Mouse (Mus musculus) embryonic facial prominence, embryonic 13.5 days (tissue): ENCODE data around the gene Rps11. TPM values are rescaled to one million over a fixed set of nuclear protein-coding genes. Genes with fewer than 3 reads are reported as not detected.
A peak's percentile ranks its signal among the peaks of the same experiment; 100 is the strongest.
"Not testable (repeated sequence)": the region's sequence is repeated elsewhere in the genome, so short reads cannot be mapped to it uniquely, and the experiment has no call there.

Experiments
- ATAC-seq: fragments of 200-750 bp; cut with Nextera tagmentation; 2 replicates; pipeline ENCODE4 v1.8.0; 2017; ENCODE audit warnings: low read depth; ENCODE audit not compliant: insufficient number of reproducible peaks, insufficient read depth, low FRiP score, low TSS enrichment
- H3K27ac ChIP-seq: fragments of 300-500 bp; sonication (generic); 2 replicates; pipeline ENCODE4 v1.5.1; 2015; ENCODE audit warnings: moderate library complexity, mild to moderate bottlenecking, inconsistent platforms
- H3K27me3 ChIP-seq: fragments of 300-500 bp; sonication (generic); 2 replicates; pipeline ENCODE4 v1.6.1; 2015; ENCODE audit warnings: mild to moderate bottlenecking, inconsistent platforms
- H3K36me3 ChIP-seq: fragments of 300-500 bp; sonication (generic); 2 replicates; pipeline ENCODE4 v1.6.1; 2015; ENCODE audit warnings: mild to moderate bottlenecking, inconsistent platforms
- H3K4me1 ChIP-seq: fragments of 300-500 bp; sonication (generic); 2 replicates; pipeline ENCODE4 v1.6.1; 2015; ENCODE audit warnings: inconsistent platforms
- H3K4me2 ChIP-seq: fragments of 300-500 bp; sonication (generic); 2 replicates; pipeline ENCODE4 v1.6.1; 2015; ENCODE audit warnings: moderate library complexity, mild to moderate bottlenecking, inconsistent platforms
- H3K4me3 ChIP-seq: fragments of 300-500 bp; sonication (generic); 2 replicates; pipeline ENCODE4 v1.5.1; 2015; ENCODE audit warnings: mild to moderate bottlenecking, inconsistent platforms
- H3K9ac ChIP-seq: fragments of 300-500 bp; sonication (generic); 2 replicates; pipeline ENCODE4 v1.6.1; 2015; ENCODE audit warnings: mild to moderate bottlenecking, inconsistent platforms
- H3K9me3 ChIP-seq: fragments of 300-500 bp; sonication (generic); 2 replicates; pipeline ENCODE4 v1.6.1; 2016; ENCODE audit warnings: inconsistent platforms
- WGBS: fragments of 180-500 bp; shearing (Covaris S2); methylation state at CpG from one replicate; pipeline ENCODE4 v1.1.7; 2015; ENCODE audit warnings: mixed read lengths; 5-methylcytosine and 5-hydroxymethylcytosine counted together
- polyA plus RNA-seq: library from polyadenylated mRNA; unstranded; fragments of >200 nt; fragmentation: Nextera tagmentation; extraction: Ambion mirVana; gene quantifications from 2 replicates; pipeline ENCODE4 v1.2.1, GENCODE M21; 2015

Gene Rps11
- polyA plus RNA-seq, 1 experiment from 2014 or later = 1,760 TPM

DNA sequence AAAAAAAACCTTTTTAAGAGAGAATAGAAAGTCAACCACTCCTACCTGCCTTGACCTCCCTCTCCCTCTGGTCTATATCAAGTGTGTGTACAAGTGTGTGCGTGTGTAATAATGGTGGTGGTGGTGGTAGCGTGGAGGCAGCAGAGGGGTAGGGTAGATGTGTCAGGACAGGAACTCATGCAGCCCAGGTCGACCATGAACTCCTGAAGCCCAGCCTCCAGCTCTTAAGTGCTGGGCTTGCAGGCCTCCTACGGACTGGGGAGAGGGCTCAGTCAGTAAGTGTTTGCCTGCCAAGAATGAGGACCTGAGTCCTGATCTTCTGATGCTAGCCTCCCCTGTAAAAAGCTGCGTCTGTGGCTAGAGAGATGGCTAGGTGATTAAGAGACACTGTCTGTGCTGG is 19.3 kb downstream of the Rps11 start:
- H3K27me3 ChIP-seq = no peaks in the 10 kb centered on the region
- no peak overlapping the region for H3K4me2 ChIP-seq
- WGBS = 83% methylated on average over 5 of the region's 5 CpGs
- no peak overlapping the region for H3K4me3 ChIP-seq
- no peak for ATAC-seq
- peaks cover 36% of the 10 kb centered on the region for H3K4me1 ChIP-seq
- H3K9me3 ChIP-seq = no peaks in the 10 kb centered on the region
- H3K9ac ChIP-seq = no peak overlapping the region
- no peaks in the 10 kb centered on the region; the same call in 1 of the 2 replicates for H3K36me3 ChIP-seq
- H3K27ac ChIP-seq = no peak overlapping the region

DNA sequence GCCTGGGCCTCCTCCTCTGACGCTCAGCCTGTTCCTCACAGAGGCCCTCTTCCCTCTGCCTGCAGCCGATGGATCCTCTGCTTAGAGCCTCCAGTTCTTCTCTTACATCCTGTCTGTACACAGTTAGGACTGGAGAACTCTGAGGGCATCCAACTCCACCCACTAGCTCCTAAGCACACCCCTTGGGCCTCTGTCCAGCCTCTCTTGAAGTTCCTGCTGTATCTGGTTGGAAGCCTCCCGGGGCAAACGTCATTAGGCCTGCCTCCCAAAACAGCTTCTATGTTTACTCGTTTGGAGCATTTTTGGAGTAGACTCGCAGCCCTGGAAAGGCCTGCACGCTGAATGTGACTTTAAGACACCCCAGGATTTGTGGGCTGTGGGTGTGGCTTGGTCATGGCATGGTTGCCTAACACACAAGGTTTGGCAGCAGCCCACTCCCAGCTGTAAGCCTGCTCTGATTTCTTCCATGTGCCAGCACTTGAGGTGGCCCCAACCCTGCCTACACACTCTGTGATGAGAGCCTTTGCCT is 20.5 kb downstream of the Rps11 start, which contains the start of gene Fcgrt:
TSS of gene Fcgrt (minus strand) at position 200 of the 529 bp plus-strand sequence.
- 37% methylated on average over 7 of the region's 7 CpGs for WGBS
- peak; percentile 88 for ATAC-seq
- H3K36me3 ChIP-seq = peaks cover 4% of the 10 kb centered on the region
- peak within 1 kb of the TSS; percentile 40 for H3K4me3 ChIP-seq
- H3K27ac ChIP-seq = peak within 1 kb of the TSS; percentile 94
- H3K27me3 ChIP-seq = no peaks in the 10 kb centered on the region
- H3K4me2 ChIP-seq = peak within 1 kb of the TSS; percentile 61
- H3K9me3 ChIP-seq = no peaks in the 10 kb centered on the region
- peak within 1 kb of the TSS; percentile 70 for H3K9ac ChIP-seq
- peaks cover 36% of the 10 kb centered on the region for H3K4me1 ChIP-seq

DNA sequence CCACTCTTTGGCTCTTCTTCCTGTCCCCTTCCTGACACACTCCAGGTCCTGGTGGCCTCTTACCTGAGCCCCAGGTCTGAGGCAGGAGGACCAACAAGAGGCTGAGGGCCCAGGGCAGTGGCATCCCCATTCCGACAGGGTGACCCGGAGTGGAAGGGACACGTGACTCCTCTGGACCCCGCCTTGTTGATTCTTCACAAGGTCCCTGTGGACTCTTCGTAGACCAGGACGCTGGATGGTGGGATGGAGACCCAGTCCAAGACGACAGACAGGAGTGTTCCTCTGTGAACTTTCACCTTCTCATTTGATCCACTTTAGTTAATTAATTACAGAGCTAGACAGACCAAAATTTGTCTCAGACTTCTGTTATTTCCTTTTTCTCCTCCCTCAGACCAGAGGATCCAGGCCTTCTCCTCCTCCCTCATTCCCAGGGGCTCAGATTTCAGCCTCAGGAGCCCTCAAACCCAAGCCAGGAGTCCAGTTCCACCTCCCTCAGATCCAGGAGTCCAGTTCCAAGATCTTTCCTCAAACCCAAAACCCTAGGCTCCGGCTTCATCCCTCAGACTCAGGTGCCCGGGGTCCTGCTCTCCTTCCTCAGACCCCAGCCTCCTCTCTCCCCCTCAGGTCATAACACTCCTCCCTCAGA is 21.2 kb downstream of the Rps11 start:
- Histone ChIP-seq H3K36me3 (peaks cover 6% of the 10 kb centered on the region), H3K4me2 (peak overlapping the region; percentile 61)

DNA sequence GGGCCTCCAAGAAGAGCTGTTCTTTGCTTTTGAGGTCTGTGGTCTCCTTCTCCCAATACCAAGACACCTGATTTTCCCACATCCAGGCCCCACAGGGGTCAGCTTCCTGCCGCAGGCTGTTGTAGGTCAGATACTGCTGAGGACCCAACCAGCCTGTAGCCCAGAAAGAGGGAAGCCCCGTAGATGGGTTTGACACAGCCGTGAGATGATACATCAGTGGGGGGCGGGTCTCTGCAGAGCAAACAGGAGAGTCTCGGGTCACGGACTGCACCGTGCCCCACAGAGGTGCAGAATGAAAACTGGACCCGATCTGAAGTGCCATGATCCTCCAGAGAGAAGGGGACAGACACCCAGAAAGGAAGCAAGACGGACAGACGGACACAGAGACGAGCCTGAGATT is 21.8 kb downstream of the Rps11 start:
- no peak overlapping the region; the same call in 1 of the 2 replicates for H3K9ac ChIP-seq
- 91% methylated on average over 11 of the region's 11 CpGs for WGBS
- H3K4me2 ChIP-seq = peak overlapping the region; percentile 61
- peak overlapping the region; percentile 94; the same call in 1 of the 2 replicates for H3K27ac ChIP-seq
- peak overlapping the region; percentile 40 for H3K4me3 ChIP-seq
- ATAC-seq = no peak
- no peaks in the 10 kb centered on the region for H3K9me3 ChIP-seq
- peaks cover 8% of the 10 kb centered on the region for H3K36me3 ChIP-seq
- peaks cover 36% of the 10 kb centered on the region for H3K4me1 ChIP-seq
- H3K27me3 ChIP-seq = no peaks in the 10 kb centered on the region

More for the DNA sequence above, 21.2 kb downstream of the Rps11 start:
- Histone ChIP-seq H3K9me3 (no peaks in the 10 kb centered on the region), H3K27ac (peak overlapping the region; percentile 94), H3K9ac (peak overlapping the region; percentile 70), H3K4me1 (peaks cover 36% of the 10 kb centered on the region), H3K4me3 (peak overlapping the region; percentile 40), H3K27me3 (no peaks in the 10 kb centered on the region)
- WGBS = 49% methylated on average over 9 of the region's 9 CpGs
- ATAC-seq = no peak

DNA sequence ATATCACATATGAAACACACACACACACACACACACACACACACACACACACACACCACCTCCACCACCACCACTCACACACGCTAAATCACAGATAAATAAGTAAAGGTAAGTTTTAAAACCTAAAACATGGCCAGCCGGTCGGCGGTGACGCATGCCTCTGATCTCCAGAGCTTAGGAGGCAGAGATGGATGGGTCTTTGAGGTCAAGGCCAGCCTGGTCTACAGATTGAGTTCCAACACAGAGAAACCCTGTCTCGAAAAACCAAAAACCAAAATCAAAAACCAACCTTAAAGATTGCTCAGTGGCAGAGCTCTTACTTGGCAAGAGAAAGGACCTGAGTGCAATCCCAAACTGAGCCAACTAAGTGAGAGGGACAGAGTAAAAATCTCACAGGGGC is 24.2 kb downstream of the Rps11 start:
- H3K4me1 ChIP-seq = peaks cover 29% of the 10 kb centered on the region
- H3K36me3 ChIP-seq = peaks cover 21% of the 10 kb centered on the region
- no peak overlapping the region for H3K9ac ChIP-seq
- no peak overlapping the region for H3K4me3 ChIP-seq
- H3K27me3 ChIP-seq = no peaks in the 10 kb centered on the region
- no peak overlapping the region for H3K27ac ChIP-seq
- WGBS = 94% methylated on average over 6 of the region's 6 CpGs
- no peaks in the 10 kb centered on the region for H3K9me3 ChIP-seq
- ATAC-seq = no peak
- H3K4me2 ChIP-seq = no peak overlapping the region

DNA sequence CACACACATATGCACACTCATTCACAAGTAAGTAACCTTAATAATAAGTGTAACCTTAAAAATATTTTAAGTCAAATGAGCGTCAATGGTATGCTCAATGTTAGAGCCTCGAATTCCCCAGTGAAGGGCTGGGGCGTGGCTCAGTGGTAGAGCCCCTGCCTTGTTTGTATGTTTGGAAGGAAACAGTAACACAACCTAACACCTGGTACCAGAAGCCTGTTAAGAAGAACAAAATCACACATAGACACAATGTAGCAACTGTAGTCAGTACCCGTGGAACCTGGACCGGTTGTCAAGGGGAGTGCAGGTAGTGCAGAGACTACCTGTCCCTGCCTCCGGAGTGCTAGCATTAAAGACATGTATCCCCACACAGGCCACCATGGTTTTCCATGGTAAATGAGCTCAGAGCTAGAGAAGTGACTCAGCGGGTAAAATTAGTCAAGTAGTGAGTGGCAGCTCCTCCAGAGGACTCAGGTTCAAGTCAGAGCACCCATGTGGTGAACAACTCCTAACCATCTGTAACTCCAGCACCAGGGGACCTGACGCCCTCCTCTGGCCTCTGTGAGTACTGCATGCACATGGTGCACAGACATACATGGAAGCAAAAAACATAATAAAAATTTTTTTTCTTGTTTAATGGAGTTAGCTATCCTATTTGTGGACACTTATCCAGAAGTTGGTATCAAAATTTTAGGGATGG is 25.5 kb downstream of the Rps11 start:
- no peak overlapping the region for H3K4me3 ChIP-seq
- no peaks in the 10 kb centered on the region for H3K27me3 ChIP-seq
- 87% methylated on average over 8 of the region's 8 CpGs for WGBS
- no peak for ATAC-seq
- peaks cover 32% of the 10 kb centered on the region for H3K4me1 ChIP-seq
- H3K36me3 ChIP-seq = peaks cover 23% of the 10 kb centered on the region
- no peaks in the 10 kb centered on the region for H3K9me3 ChIP-seq
- H3K9ac ChIP-seq = no peak overlapping the region
- H3K27ac ChIP-seq = no peak overlapping the region
- no peak overlapping the region for H3K4me2 ChIP-seq

DNA sequence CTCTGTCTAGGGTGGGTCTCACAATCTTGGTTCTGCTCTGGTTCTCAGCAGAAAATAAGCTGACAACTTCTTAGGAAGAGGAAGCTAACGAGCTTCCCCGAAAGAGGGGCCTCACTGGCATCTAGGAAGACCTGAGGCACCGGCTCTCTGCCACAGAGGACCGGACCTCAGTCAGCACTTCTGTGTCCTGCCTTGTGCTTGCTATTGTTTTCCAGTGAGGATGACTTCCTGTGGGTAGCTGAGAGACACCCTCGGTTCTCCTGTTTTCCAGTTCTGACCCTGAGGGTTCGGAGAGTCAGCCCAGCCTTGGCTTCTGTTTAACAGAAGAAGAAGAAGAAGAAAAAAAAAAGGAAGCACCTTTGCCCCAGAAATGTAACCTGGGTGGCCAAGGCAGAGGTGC is 26.8 kb downstream of the Rps11 start:
- 51% methylated on average over 6 of the region's 6 CpGs for WGBS
- peaks cover 23% of the 10 kb centered on the region for H3K36me3 ChIP-seq
- H3K27ac ChIP-seq = 0 out of 2 replicates have a peak overlapping the region, but pooled peaks have one; percentile 1

DNA sequence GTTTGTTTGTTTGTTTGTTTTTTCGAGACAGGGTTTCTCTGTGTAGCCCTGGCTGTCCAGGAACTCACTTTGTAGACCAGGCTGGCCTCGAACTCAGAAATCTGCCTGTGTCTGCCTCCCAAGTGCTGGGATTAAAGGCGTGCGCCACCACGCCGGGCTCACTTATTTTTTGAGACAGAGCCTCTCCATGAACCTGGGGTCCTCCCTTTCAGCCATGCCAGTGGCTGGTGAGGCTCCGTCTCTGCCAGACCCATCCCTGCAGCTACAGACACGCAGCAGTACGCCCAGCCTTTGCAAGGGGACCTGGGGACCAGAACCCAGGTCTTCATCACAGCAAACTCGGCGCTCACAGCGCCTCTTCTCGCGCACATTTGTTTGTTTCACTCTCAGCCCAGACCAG is 28.3 kb downstream of the Rps11 start:
- not testable (repeated sequence) for H3K9me3 ChIP-seq, H3K4me2 ChIP-seq, ATAC-seq, H3K27me3 ChIP-seq, H3K27ac ChIP-seq, H3K9ac ChIP-seq, H3K4me3 ChIP-seq
- peaks cover 23% of the 10 kb centered on the region for H3K36me3 ChIP-seq
- 95% methylated on average over 14 of the region's 14 CpGs for WGBS
- H3K4me1 ChIP-seq = peaks cover 24% of the 10 kb centered on the region

More for the DNA sequence above, 26.8 kb downstream of the Rps11 start:
- Histone ChIP-seq H3K4me2 (no peak overlapping the region), H3K4me3 (no peak overlapping the region), H3K4me1 (peaks cover 28% of the 10 kb centered on the region), H3K27me3 (no peaks in the 10 kb centered on the region), H3K9ac (no peak overlapping the region), H3K9me3 (no peaks in the 10 kb centered on the region)
- ATAC-seq = no peak

DNA sequence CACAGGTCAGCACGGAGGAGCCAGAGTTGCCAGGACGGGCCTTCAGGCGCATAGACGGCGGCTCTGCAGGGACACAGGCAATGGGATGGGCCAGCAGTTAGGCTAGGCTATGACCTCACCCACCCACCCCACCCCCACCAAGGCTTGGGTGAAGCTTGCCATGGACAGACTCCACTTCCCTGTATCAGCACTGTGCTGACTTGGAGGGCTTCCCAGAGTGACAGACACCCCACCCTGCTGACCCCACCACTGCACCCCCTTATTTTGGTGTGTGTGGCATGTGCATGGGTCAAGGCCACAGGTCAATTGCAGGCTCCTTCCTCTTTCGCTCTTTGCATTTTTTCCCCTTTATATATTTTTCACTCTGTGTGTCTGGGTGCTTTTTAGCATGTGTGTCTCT is 28.9 kb downstream of the Rps11 start:
- no peak overlapping the region for H3K9ac ChIP-seq
- peaks cover 26% of the 10 kb centered on the region for H3K36me3 ChIP-seq
- WGBS = 78% methylated on average over 6 of the region's 6 CpGs
- no peaks in the 10 kb centered on the region for H3K9me3 ChIP-seq
- H3K4me3 ChIP-seq = no peak overlapping the region
- no peak for ATAC-seq
- no peaks in the 10 kb centered on the region for H3K27me3 ChIP-seq
- peaks cover 30% of the 10 kb centered on the region for H3K4me1 ChIP-seq
- H3K4me2 ChIP-seq = no peak overlapping the region
- H3K27ac ChIP-seq = no peak overlapping the region

DNA sequence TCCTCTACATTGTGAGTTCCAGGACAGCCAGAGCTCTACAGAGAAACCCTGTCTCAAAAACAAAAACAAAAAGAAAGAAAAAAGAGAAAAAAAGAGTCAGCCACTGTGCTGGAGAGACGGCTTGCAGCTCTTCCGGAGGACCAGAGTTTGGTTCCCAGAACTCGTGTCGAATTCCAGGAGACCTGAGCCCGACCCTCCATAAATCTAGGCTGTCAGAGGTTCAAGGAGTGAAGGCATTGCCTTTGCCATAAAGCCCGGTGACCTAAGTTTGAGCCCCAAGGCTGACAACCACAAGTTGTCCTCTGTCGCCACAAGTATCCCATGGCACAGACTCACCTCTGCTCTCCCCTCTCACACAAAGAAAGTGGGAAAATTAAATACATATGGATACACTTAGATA is 30.1 kb downstream of the Rps11 start:
- H3K27me3 ChIP-seq = no peaks in the 10 kb centered on the region
- peak overlapping the region; percentile 24; the same call in 1 of the 2 replicates for H3K4me2 ChIP-seq
- no peaks in the 10 kb centered on the region for H3K9me3 ChIP-seq
- peaks cover 28% of the 10 kb centered on the region for H3K36me3 ChIP-seq
- peaks cover 33% of the 10 kb centered on the region for H3K4me1 ChIP-seq
- no peak overlapping the region for H3K4me3 ChIP-seq
- H3K9ac ChIP-seq = no peak overlapping the region
- H3K27ac ChIP-seq = peak overlapping the region; percentile 89
- ATAC-seq = no peak
- WGBS = 24% methylated on average over 7 of the region's 7 CpGs

DNA sequence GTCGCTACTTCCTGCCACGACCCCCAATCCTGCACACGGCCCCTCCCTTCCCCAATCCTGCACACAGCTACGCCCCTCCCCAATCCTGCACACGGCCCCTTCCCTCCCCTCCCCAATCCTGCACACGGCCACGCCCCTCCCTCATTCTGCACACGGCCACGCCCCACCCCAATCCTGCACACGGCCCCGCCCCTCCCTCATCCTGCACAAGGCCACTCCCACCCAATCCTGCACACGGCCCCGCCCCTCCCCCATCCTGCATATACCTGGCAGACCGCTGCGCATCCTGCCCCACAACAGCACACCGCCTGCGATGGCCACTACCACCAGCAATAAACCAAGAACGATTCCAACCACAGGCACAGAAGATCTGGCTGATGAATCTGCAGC is 30.7 kb downstream of the Rps11 start:
- no peak for ATAC-seq
- no peaks in the 10 kb centered on the region for H3K27me3 ChIP-seq
- H3K9me3 ChIP-seq = no peaks in the 10 kb centered on the region
- H3K4me3 ChIP-seq = no peak overlapping the region
- H3K4me2 ChIP-seq = no peak overlapping the region
- 31% methylated on average over 18 of the region's 18 CpGs for WGBS
- H3K27ac ChIP-seq = peak overlapping the region; percentile 89
- H3K9ac ChIP-seq = no peak overlapping the region
- peaks cover 33% of the 10 kb centered on the region for H3K4me1 ChIP-seq
- peaks cover 27% of the 10 kb centered on the region for H3K36me3 ChIP-seq
